Mouse (Mus musculus) G1E (cell line): Measurements from ENCODE around the gene Acot2.

Experiments
- CTCF ChIP-seq: IDR thresholded peaks from 2 replicates; pipeline ENCODE4 v1.5.1; 2012; ENCODE audit warnings: low read depth, low read length, inconsistent platforms, mixed read lengths
- GATA1 ChIP-seq: IDR thresholded peaks from 2 replicates; pipeline ENCODE4 v1.6.1; 2012; ENCODE audit warnings: borderline replicate concordance, low read length, inconsistent platforms, mixed read lengths
- GATA2 ChIP-seq: IDR thresholded peaks from 2 replicates; pipeline ENCODE4 v1.6.1; 2012; ENCODE audit warnings: low read depth, low read length, inconsistent platforms, borderline replicate concordance

- TF ChIP-seq GATA2 (no peak), CTCF (no peak), GATA1 (no peak)
Observed at GRCm38 (mm10) chr12:83939332-83939731, 48.3 kb upstream of the Acot2 start.
